Mouse (Mus musculus) midbrain, embryonic 13.5 days (tissue): ENCODE measurements around the gene Catsper3. TPM values are rescaled to one million over a fixed set of nuclear protein-coding genes. Genes with fewer than 3 reads are reported as not detected.

Source experiments
- ATAC-seq: fragments of 200-750 bp; cut with Nextera tagmentation; 2 replicates; pipeline ENCODE4 v1.8.0; 2017; ENCODE audit warnings: mild to moderate bottlenecking, moderate TSS enrichment, moderate library complexity
- H3K27ac ChIP-seq: fragments of 300-500 bp; sonication (generic); 2 replicates; pipeline ENCODE4 v1.5.1; 2015; ENCODE audit warnings: inconsistent platforms, mild to moderate bottlenecking, moderate library complexity
- H3K27me3 ChIP-seq: fragments of 300-500 bp; sonication (generic); 2 replicates; pipeline ENCODE4 v1.6.1; 2015; ENCODE audit warnings: mild to moderate bottlenecking, inconsistent platforms
- H3K36me3 ChIP-seq: fragments of 300-500 bp; sonication (generic); 2 replicates; pipeline ENCODE4 v1.6.1; 2015; ENCODE audit warnings: mild to moderate bottlenecking, inconsistent platforms
- H3K4me1 ChIP-seq: fragments of 300-500 bp; sonication (generic); replicated peaks from 2 replicates; pipeline ENCODE4 v1.6.1; 2015; ENCODE audit warnings: inconsistent platforms
- H3K4me2 ChIP-seq: fragments of 300-500 bp; sonication (generic); replicated peaks from 2 replicates; pipeline ENCODE4 v1.6.1; 2015; ENCODE audit warnings: moderate library complexity, mild to moderate bottlenecking, inconsistent platforms
- H3K4me3 ChIP-seq: fragments of 300-500 bp; sonication (generic); replicated peaks from 2 replicates; pipeline ENCODE4 v1.5.1; 2015; ENCODE audit warnings: mild to moderate bottlenecking, inconsistent platforms
- H3K9ac ChIP-seq: fragments of 300-500 bp; sonication (generic); replicated peaks from 2 replicates; pipeline ENCODE4 v1.6.1; 2015; ENCODE audit warnings: mild to moderate bottlenecking, inconsistent platforms
- H3K9me3 ChIP-seq: fragments of 300-500 bp; sonication (generic); 2 replicates; pipeline ENCODE4 v1.6.1; 2016; ENCODE audit warnings: mild to moderate bottlenecking, inconsistent platforms
- WGBS: fragments of 180-500 bp; shearing (Covaris S2); methylation state at CpG from one replicate; pipeline ENCODE4 v1.1.7; 2015; 5-methylcytosine and 5-hydroxymethylcytosine counted together
- polyA plus RNA-seq: library from polyadenylated mRNA; unstranded; fragments of >200 nt; fragmentation: Nextera tagmentation; extraction: Ambion mirVana; gene quantifications from 2 replicates; pipeline ENCODE4 v1.2.1, GENCODE M21; 2015

Catsper3 gene
- 0.12 TPM in 1 of 2 replicates, not detected in the other for polyA plus RNA-seq

DNA sequence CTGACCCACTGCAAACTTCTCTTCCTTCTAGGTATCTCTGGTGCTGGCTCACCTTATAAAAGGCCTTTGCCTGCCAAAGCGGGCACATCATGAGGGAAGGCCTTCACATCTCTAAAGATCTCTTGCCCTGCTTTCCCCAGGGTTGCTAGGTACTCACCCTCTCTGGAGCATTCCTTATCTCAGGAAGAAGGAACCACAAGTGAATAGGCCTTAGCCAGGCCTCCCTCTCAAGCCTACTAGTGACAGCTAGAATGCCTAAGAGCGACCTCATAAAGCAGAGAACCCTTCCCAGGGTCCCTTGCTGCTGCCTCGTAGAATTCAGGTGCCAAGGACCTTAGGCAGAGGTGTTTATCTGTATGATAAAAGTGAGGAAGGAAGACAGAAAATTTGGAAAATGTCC, at the start of gene Catsper3:
Catsper3 (plus strand) TSS at position 301 of the 400 bp plus-strand sequence.
- ATAC-seq = no peak
- 85% methylated on average over 3 of the region's 3 CpGs for WGBS

DNA sequence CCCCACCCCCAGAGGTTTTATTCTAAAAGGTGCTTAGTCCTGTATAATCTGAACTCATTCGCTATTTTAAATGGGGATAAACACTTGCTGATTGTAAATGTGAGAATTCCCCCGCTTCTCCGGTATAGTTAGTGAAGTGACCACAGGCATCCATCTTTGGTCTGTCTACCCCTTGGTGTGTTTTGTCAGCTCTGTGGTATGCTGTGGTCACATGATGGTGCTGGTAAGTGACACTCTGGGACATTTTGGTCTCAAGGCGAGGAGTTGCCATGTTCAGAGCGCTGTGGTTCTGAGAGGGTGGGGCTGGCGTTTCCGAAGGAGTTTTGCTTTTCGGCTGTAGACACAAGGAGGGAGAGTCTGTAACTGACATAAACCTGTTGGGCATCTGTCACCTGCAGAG, 46.5 kb upstream of the Catsper3 start:
- H3K27ac ChIP-seq = no peak overlapping the region
- H3K9me3 ChIP-seq = no peaks in the 10 kb centered on the region
- H3K4me3 ChIP-seq = no peak overlapping the region
- no peak overlapping the region for H3K4me2 ChIP-seq
- WGBS = 96% methylated on average over 8 of the region's 8 CpGs
- no peaks in the 10 kb centered on the region for H3K27me3 ChIP-seq
- ATAC-seq = no peak
- no peak overlapping the region for H3K9ac ChIP-seq
- H3K4me1 ChIP-seq = 0 out of 2 replicates have a peak, but pooled peaks cover 5% of the 10 kb centered on the region
- H3K36me3 ChIP-seq = no peaks in the 10 kb centered on the region

More for the DNA sequence above, at the start of gene Catsper3:
- H3K9ac ChIP-seq = no peak within 1 kb of the TSS
- no peaks in the 10 kb centered on the region for H3K27me3 ChIP-seq
- H3K36me3 ChIP-seq = no peaks in the 10 kb centered on the region
- no peaks in the 10 kb centered on the region for H3K4me1 ChIP-seq
- no peak within 1 kb of the TSS for H3K27ac ChIP-seq
- no peak within 1 kb of the TSS for H3K4me2 ChIP-seq
- no peaks in the 10 kb centered on the region for H3K9me3 ChIP-seq
- H3K4me3 ChIP-seq = no peak within 1 kb of the TSS

DNA sequence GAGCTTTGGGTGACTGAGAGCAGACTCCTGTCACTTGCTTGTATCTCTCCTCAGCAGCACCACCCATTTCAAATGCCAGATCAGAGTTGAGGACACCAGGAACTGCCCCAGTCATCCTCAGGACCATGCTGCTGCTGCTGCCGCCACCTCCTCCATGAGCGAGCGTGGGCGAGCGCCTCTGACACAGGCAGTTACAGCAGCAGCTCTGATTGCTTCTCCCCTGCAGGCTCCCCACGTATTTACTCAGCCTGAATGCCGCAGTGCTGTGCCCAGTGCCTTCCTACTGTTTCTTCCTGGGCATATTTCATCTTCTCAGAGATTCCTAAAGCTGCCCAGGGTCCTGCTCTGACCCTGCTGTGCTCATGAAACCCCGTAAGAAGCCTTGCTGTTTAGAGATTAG, 42.1 kb upstream of the Catsper3 start:
- H3K27ac ChIP-seq = no peak overlapping the region
- no peaks in the 10 kb centered on the region for H3K9me3 ChIP-seq
- WGBS = 82% methylated on average over 8 of the region's 8 CpGs
- no peak overlapping the region for H3K4me3 ChIP-seq
- 0 out of 2 replicates have a peak, but pooled peaks cover 5% of the 10 kb centered on the region for H3K4me1 ChIP-seq
- H3K36me3 ChIP-seq = no peaks in the 10 kb centered on the region
- no peaks in the 10 kb centered on the region for H3K27me3 ChIP-seq
- no peak overlapping the region for H3K4me2 ChIP-seq
- no peak overlapping the region for H3K9ac ChIP-seq
- no peak for ATAC-seq

DNA sequence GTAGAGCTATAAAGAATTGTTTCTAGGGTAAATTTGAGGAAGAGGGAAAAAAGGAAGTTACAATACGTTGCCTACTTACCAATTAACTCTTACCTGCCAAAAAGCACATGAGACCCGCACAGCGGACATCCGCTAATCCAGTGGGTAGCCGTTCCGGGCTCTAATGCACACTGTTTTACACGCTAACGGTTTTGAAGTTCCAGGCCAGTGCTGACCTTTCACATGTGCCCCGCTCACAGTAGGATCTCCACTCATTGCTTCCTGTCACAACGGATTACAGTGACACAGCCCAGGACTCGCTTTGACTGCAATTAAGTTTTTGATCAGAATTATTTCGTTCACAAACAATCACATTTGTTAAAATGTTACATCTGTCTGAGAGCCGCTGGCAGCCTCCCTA, 30.0 kb upstream of the Catsper3 start:
- Histone ChIP-seq H3K9ac (no peak overlapping the region), H3K27ac (no peak overlapping the region), H3K4me3 (no peak overlapping the region), H3K36me3 (no peaks in the 10 kb centered on the region), H3K4me1 (peaks cover 14% of the 10 kb centered on the region), H3K4me2 (no peak overlapping the region), H3K9me3 (no peaks in the 10 kb centered on the region), H3K27me3 (no peaks in the 10 kb centered on the region)
- WGBS = 80% methylated on average over 13 of the region's 13 CpGs
- no peak for ATAC-seq

DNA sequence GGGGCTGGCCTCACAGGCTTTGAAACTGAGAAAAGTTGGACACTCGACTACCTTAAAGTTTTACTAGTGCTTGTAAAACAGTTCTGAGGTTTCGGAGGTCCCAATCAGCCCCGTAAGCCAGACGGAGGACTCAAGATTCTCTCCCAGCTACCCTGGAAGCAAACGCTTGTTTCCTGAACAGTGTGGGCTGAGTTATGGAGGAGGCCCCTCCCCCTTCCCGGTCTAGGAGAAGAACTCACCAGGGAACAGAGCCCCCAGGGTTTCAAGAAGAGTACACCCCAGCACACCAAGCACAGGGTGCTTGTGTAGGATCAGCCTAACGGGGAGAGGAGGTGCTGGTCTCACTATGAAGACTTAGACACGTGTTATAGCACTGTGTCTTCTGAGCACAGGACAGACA, 27.6 kb upstream of the Catsper3 start:
- no peak overlapping the region for H3K27ac ChIP-seq
- H3K36me3 ChIP-seq = no peaks in the 10 kb centered on the region
- WGBS = 46% methylated on average over 8 of the region's 8 CpGs
- H3K4me2 ChIP-seq = no peak overlapping the region
- no peaks in the 10 kb centered on the region; the same call in 1 of the 2 replicates for H3K27me3 ChIP-seq
- no peaks in the 10 kb centered on the region for H3K9me3 ChIP-seq
- H3K4me1 ChIP-seq = peaks cover 7% of the 10 kb centered on the region
- ATAC-seq = no peak
- no peak overlapping the region for H3K4me3 ChIP-seq
- no peak overlapping the region for H3K9ac ChIP-seq

DNA sequence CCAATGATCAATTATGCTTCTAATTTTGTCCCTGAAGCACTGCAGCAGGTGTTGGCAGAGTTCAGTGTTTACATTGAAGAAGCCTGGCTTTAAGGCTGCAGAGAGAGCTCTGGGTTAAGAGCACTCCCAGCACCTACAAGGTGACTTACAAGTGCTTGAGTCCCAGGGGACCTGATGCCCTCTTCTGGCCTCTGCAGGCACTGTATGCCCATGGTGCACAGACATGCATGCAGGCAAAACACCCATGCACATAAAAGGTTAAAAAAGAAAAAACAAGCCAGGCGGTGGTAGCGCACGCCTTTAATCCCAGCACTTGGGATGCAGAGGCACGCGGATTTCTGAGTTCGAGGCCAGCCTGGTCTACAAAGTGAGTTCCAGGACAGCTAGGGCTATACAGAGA, 26.7 kb upstream of the Catsper3 start:
- Histone ChIP-seq H3K27me3 (no peaks in the 10 kb centered on the region; the same call in 1 of the 2 replicates), H3K36me3 (no peaks in the 10 kb centered on the region), H3K4me2 (no peak overlapping the region), H3K4me1 (peaks cover 7% of the 10 kb centered on the region), H3K4me3 (no peak overlapping the region), H3K9me3 (no peaks in the 10 kb centered on the region), H3K27ac (no peak overlapping the region), H3K9ac (no peak overlapping the region)
- ATAC-seq = no peak
- WGBS = 86% methylated on average over 6 of the region's 6 CpGs

DNA sequence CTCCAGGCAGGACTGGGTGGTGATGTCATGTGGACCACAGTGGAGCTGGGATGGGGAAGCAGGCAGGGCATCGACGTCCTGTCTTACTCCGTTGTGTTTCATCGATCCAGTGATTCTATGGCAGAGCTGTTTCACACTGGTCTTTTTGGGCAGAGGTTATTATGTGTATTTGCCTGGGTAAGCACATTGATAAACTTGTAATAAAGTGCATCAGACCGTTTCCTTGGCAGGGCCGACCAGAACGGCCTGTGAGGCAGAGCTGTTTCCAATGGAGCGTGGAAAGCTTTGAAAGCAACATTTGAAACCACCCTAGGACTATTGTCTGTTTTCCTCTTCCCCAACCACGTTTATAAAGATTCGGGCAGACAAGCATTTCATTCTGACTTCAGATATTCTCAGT, 23.8 kb upstream of the Catsper3 start:
- Histone ChIP-seq H3K9me3 (no peaks in the 10 kb centered on the region), H3K4me2 (no peak overlapping the region)
- 39% methylated on average over 10 of the region's 10 CpGs for WGBS

DNA sequence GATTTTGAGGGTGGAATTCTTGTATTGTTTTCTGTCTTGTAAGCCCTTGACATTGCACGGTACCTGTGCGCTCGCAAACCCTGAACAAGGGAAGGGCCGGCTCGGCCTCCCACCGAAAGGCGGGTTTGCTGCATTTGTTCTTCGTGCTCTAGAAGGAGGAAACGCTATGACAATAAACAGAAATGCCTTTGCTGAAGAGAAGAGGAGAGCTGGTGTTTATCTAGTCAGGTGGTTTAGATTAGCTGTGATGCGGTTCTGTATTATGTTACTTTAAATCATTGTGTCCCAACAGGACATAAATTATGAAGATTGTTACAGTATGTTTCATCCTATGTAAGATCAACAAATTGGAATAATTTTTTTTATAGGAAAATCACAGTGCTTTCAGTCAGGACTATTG, 22.9 kb upstream of the Catsper3 start:
- ATAC-seq = no peak

More for the DNA sequence above, 23.8 kb upstream of the Catsper3 start:
- Histone ChIP-seq H3K4me3 (no peak overlapping the region), H3K27me3 (no peaks in the 10 kb centered on the region; the same call in 1 of the 2 replicates), H3K4me1 (peaks cover 7% of the 10 kb centered on the region), H3K36me3 (no peaks in the 10 kb centered on the region), H3K9ac (no peak overlapping the region), H3K27ac (no peak overlapping the region; the same call in 1 of the 2 replicates)
- no peak for ATAC-seq

DNA sequence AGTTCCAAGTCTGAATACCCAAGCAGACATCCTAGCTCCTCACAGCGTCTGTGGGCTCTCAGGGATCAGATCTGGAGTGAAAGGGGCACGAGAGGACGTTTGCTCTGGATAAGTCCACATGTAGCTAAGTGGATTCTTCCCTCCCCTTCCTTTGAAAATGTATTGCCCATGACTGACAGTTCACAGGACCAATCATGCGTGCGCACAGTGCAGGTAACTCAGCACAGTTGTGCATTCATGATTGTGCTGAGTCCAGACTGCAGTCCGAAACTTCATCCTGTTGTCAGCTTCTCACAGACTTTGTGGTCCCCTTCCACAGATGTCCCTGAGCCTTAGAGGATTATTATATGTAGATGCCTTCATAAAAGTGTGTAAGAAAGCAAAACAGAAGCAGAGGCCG, 10.0 kb upstream of the Catsper3 start:
- H3K27ac ChIP-seq = no peak overlapping the region
- 90% methylated on average over 7 of the region's 7 CpGs for WGBS
- H3K36me3 ChIP-seq = no peaks in the 10 kb centered on the region
- no peaks in the 10 kb centered on the region for H3K27me3 ChIP-seq
- ATAC-seq = no peak
- no peaks in the 10 kb centered on the region for H3K9me3 ChIP-seq
- no peak overlapping the region for H3K9ac ChIP-seq
- H3K4me2 ChIP-seq = no peak overlapping the region
- H3K4me3 ChIP-seq = no peak overlapping the region
- H3K4me1 ChIP-seq = no peaks in the 10 kb centered on the region

More for the DNA sequence above, 22.9 kb upstream of the Catsper3 start:
- Histone ChIP-seq H3K9me3 (no peaks in the 10 kb centered on the region), H3K27me3 (no peaks in the 10 kb centered on the region; the same call in 1 of the 2 replicates), H3K4me1 (peaks cover 7% of the 10 kb centered on the region), H3K9ac (no peak overlapping the region), H3K4me3 (no peak overlapping the region), H3K36me3 (no peaks in the 10 kb centered on the region), H3K4me2 (no peak overlapping the region), H3K27ac (no peak overlapping the region)
- WGBS = 84% methylated on average over 10 of the region's 10 CpGs

DNA sequence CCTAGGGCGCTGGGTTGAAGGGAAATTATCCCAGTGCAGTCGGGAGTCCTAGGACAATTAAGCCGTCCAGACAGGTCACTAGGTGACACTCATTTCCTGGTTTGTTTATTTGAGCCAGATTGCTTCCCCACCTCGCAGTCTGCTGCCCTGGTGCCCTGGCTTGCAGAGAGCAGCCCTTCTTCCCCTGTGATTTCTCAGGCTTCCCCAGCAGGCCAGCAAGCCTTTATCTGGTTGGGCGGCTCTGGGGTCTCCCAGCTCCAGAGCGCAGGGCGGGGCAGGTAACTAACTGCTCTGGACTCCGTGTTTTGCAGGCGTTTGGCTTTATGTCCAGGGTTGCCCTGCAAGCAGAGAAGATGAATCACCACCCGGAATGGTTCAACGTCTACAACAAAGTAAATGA, 9.3 kb upstream of the Catsper3 start:
- Histone ChIP-seq H3K4me2 (no peak overlapping the region), H3K27ac (no peak overlapping the region), H3K4me3 (no peak overlapping the region), H3K36me3 (no peaks in the 10 kb centered on the region), H3K9ac (no peak overlapping the region), H3K27me3 (no peaks in the 10 kb centered on the region), H3K9me3 (no peaks in the 10 kb centered on the region), H3K4me1 (no peaks in the 10 kb centered on the region)
- no peak for ATAC-seq
- 76% methylated on average over 11 of the region's 11 CpGs for WGBS

DNA sequence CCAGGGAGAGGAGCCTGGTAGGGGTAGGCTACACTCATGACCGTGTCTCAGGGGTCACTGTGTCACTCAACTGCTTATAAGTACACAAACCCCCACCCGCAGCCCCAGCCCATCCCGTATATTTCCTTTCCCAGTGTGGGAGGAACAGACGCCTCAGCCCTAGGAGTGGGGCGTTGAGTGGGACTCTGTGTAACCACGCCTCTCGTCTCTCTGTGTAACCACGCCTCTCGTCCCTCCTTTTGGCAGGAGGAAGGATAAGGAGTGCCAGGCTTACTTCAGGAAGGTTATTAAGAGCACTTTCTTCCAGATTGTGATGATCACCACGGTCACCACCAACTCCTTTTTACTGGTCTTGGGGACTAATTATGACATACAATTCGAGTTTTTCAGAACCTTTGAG, 1.8 kb downstream of the Catsper3 start:
- no peaks in the 10 kb centered on the region for H3K27me3 ChIP-seq
- H3K4me2 ChIP-seq = no peak overlapping the region
- no peaks in the 10 kb centered on the region for H3K36me3 ChIP-seq
- H3K4me1 ChIP-seq = no peaks in the 10 kb centered on the region
- ATAC-seq = no peak
- no peak overlapping the region for H3K9ac ChIP-seq
- 87% methylated on average over 11 of the region's 11 CpGs for WGBS
- H3K4me3 ChIP-seq = no peak overlapping the region
- H3K9me3 ChIP-seq = no peaks in the 10 kb centered on the region; the same call in 1 of the 2 replicates
- no peak overlapping the region for H3K27ac ChIP-seq

DNA sequence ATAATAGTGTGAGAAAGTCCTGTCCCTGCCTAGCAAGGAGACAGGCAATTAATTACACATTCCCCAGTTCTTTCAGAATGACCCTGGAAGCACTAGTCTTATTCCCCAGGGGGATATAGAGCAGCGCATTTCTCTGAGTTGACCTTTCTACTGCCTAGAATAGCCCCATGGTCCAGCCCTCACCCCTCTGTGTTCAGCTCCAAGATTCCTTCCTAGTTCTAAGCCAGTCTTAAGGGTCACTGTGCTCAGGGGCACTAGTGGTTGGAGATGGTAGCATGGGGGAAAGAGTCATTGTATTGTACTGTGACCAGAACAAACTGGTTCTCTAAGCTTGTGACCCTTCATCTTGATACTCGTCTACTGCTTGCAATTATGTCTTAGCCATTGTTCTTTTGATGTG, 16.9 kb downstream of the Catsper3 start:
- no peaks in the 10 kb centered on the region for H3K4me1 ChIP-seq
- WGBS = 66% methylated on average over 2 of the region's 2 CpGs
- no peaks in the 10 kb centered on the region for H3K36me3 ChIP-seq
- no peak overlapping the region for H3K4me2 ChIP-seq
- H3K4me3 ChIP-seq = no peak overlapping the region
- no peak overlapping the region for H3K27ac ChIP-seq
- no peaks in the 10 kb centered on the region for H3K9me3 ChIP-seq
- no peak for ATAC-seq
- no peak overlapping the region for H3K9ac ChIP-seq
- H3K27me3 ChIP-seq = no peaks in the 10 kb centered on the region

DNA sequence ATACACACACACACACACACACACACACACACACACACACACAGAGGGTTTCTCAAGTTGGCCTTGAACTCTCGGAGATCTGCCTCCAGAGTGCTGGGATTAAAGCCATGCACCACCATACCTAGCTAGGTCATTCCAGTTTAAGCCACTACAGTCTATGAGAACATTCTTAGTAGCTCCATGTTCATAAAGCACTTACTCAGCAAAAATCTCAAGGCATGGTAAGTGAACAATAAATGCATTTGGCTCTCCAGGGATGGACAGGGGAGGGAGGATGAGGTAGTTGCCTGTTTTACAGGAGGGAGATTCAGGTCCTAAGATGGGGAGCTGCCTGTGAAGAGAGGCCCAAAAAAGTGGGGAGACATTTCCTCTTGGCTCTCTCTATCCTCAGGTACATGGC, 19.6 kb downstream of the Catsper3 start:
- H3K9me3 ChIP-seq = no peaks in the 10 kb centered on the region
- no peak overlapping the region for H3K4me3 ChIP-seq

More for the DNA sequence above, 19.6 kb downstream of the Catsper3 start:
- H3K4me2 ChIP-seq = no peak overlapping the region
- no peaks in the 10 kb centered on the region for H3K27me3 ChIP-seq
- no peak overlapping the region for H3K9ac ChIP-seq
- WGBS = 95% methylated on average over 1 of the region's 1 CpGs
- H3K4me1 ChIP-seq = no peaks in the 10 kb centered on the region
- H3K36me3 ChIP-seq = no peaks in the 10 kb centered on the region
- no peak for ATAC-seq
- no peak overlapping the region for H3K27ac ChIP-seq
